Mouse (Mus musculus) cortical plate, adult 2 months (tissue): Measurements from ENCODE around the gene Plekhh3.

ENCODE experiments used
- CTCF ChIP-seq: fragments of 200-500 bp; IDR thresholded peaks from 2 replicates; pipeline ENCODE4 v1.5.1; 2011; ENCODE audit warnings: mild to moderate bottlenecking, control low read depth, low read length; ENCODE audit not compliant: insufficient read depth; ENCODE audit errors: extremely low read depth
- POLR2A ChIP-seq: fragments of 200-500 bp; IDR thresholded peaks from 2 replicates; pipeline ENCODE4 v1.6.1; 2011; ENCODE audit warnings: mild to moderate bottlenecking, low read length, control low read depth; ENCODE audit not compliant: insufficient read depth; ENCODE audit errors: extremely low read depth

DNA sequence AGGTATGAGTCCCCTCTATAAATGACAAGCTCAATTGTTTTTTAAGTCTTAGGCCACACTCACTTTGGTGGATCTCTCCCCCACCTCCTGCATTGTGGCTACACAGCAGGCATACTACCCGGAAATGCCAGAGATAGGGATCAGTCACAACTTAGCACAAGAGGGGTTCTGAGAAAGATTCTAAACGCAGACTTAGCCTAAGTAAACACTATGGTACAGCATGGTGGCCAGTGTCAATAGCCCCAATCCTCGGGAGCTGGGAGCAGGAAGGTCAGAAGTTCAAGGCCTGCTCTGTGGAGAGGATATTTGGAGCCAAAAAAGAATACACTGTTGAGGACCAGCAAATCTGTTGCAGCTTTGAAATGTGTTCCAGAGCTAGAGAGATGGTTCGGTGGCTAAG, 53.0 kb downstream of the Plekhh3 start:
- TF ChIP-seq POLR2A (no peak), CTCF (no peak)
